Mouse (Mus musculus): Measurements from ENCODE around the gene Eln.

The Eln gene

GRCm38 (mm10) chr5:134743991-134744390 is 3.1 kb downstream of the Eln start:
- no peak for DNase-seq (ENCODE audit: low spot score)

DNA sequence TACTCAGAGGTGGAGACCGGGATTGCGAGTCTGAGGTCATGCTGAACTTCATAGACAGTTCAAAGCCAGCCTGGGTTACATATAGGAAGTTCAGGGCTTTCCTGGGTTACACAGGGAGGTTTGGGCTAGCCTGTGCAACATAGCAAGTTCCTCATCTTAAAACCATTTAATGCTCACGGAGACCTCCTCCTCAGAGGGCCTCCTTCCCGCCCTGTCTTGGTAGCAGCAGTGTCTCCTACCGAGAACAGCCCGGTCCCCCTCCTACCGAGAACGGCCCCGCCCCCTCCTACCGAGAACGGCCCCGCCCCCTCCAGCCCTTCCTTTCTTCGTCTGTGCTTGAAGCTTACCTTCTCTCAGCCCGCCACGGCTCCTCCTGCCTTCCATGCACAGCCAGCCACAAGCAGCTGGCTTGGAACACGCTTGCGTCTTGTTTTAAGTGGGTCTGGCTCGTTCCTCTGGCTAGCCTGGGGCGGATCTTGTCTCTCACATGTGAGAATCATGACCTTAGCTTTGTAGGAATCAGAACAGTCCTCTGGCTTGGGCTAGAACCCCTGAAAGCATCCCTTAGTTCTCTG is 4.8 kb downstream of the Eln start:
- no peak for DNase-seq (ENCODE audit: low spot score)

GRCm38 (mm10) chr5:134740501-134741341 is 6.4 kb downstream of the Eln start:
- no peak for DNase-seq (ENCODE audit: low spot score)

- no peak for DNase-seq (ENCODE audit: low spot score)
These were observed 7.2 kb downstream of the Eln start for GRCm38 (mm10) chr5:134739951-134740350.

DNA sequence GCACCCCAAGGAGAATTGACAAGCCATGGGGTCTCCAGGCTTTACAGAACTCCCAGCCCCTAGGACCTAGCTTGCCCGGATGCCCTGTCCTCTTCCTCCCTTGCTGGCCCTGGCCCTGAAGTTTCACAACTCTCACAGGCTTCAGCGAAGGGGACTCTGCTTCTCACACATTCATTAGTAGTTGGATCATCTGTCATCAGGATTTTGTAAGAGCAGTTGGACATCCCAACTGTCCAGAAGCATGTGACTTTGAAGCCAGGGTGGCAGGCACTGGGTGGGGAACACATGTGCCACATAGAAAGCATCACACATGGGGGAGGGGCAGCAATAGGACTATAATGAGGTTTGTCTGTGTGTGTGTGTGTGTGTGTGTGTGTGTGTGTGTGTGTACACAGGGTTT is 12.2 kb downstream of the Eln start:
- DNase-seq (ENCODE audit: low spot score): no peak

GRCm38 (mm10) chr5:134734072-134734471 is 13.1 kb downstream of the Eln start:
- no peak for DNase-seq (ENCODE audit: low spot score)

- no peak for DNase-seq (ENCODE audit: low spot score)
These were observed 13.9 kb downstream of the Eln start for GRCm38 (mm10) chr5:134733241-134733640.

DNA sequence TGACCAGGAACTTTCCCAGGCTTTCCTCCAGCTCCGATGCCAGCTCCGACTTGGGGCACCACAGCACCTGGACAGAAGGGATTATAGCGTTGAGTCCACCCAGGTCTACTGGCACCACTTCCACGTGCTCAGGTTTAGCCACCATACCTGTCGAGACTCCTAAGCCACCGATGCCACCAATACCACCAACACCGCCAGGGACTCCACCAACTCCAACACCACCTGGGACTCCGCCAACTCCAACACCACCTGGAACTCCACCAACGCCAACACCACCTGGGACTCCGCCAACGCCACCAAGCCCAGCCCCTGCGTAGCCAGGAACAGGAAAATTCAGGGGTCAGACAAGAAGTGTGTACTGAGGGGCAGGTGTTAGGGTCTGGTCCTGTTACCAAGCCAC is 18.0 kb downstream of the Eln start:
- DNase-seq (ENCODE audit: low spot score): no peak

GRCm38 (mm10) chr5:134728535-134728934 is 18.6 kb downstream of the Eln start:
- DNase-seq (ENCODE audit: low spot score): no peak

DNA sequence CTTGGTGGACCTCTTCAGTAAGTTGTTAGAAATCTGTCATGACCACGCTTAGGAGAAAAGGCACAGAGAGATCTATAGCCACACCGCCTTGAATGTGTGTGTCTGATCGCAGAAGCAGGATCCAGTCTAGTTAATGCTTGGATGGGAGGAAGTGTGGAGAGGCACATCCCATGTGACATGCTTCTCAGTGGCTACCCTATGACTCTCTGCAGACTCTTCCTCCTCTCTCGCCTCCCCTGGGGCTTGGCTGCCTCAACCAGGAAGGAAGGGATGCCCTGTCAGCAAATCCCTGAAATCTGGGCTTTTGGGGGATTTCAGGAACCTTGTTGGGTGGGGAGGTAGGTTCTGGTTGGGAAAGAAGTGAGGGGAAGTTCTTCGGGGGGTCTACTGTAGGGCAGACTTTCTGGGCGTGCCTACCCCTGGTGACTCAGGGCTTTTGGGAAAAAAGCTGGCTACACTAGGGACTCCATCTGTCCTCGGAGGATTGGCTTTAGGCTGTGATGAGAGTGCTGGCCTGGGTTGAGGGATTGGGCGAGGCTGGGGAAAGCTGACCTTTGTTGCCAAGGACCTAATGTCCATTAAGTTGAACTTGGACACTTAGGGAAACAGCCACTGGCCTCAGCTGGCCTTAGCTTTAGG is 20.0 kb downstream of the Eln start:
- no peak for DNase-seq (ENCODE audit: low spot score)

- DNase-seq (ENCODE audit: low spot score): no peak
These were observed 21.8 kb downstream of the Eln start for GRCm38 (mm10) chr5:134725299-134725698.

DNA sequence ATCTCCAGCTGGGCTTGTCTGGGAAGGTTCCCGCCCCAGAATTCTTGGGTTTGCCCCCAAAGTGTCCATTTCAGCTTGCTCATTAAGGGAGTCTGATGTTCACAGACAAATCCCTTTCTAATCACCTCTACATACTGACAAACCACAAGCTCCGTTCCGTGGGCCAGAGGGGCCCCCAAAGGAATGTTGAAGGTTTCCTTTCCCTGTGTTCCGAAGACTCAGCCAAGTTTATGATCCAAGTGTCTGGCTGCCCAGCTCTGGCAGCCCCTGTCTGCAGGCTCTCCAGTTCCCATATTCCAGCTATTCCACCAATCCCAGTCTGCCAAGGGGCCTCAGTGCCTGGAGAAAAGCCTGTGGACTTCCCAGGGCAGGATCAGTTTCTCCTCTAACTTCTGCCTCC is 27.1 kb downstream of the Eln start:
- no peak for DNase-seq (ENCODE audit: low spot score)

GRCm38 (mm10) chr5:134711076-134711475 is 36.0 kb downstream of the Eln start:
- no peak for DNase-seq (ENCODE audit: low spot score)

DNA sequence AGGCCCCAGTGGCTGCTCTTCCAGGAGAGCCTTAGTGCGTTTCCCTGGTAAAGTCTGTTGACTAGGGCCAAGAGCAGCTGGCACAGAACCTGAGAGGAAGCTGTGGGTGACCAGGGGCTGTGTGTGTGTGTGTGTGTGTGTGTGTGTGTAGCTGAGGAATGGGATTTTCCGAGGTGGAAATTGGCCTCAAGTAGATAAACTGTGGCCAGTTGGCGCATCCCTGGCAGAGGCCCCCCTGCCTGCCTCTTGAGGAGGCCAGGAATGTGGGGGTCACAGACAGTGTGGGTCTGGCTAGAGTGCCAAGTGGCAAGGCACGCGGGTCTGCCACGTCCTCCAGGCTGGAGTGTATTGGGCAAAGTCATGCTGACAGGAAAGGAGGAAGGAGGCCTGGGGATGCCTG is 37.8 kb downstream of the Eln start:
- no peak for DNase-seq (ENCODE audit: low spot score)

DNA sequence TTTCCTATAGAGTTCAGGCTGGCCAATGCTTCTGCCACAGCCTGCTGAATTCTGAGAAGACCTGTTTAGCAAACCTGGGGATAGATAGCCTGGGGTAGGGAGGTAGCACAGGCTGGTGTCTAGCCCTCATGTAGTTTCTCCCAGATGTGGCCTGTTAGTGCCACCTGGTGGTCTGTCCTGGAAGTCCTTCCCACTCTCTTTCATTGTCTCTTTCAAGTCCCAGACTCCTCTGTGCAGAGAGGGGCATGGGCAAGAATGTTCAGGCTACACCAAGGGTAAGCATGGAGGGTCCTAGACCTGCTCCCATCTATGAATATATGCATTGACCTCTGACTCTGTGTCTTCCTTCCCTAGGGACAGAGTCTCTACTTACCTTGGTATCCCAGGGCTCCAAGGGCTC is 43.0 kb downstream of the Eln start:
- peak; percentile 81 for DNase-seq (ENCODE audit: low spot score)

- no peak for DNase-seq (ENCODE audit: low spot score)
These were observed 51.6 kb downstream of the Eln start for GRCm38 (mm10) chr5:134695539-134695938.

GRCm38 (mm10) chr5:134695082-134695481 is 52.0 kb downstream of the Eln start:
- DNase-seq (ENCODE audit: low spot score): no peak

DNA sequence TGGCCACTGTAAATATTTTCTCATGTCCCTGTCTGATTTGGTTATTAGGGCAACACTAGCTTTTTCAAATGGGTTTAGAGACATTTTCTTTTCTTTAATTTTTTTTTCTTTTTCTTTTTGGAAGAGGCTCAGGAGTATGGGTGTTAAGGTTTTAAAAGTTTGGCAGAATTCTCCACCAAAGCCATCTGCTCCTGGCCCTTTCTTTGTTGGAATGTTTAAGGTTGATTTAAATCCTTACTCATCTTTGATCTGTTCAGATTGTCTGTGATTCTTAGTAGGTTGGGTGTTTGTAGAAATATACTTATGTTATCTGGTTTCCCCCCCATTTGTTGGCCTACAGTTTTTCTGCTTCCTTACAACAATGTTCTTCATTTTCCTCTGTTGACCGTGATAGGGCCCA is 54.4 kb downstream of the Eln start:
- no peak for DNase-seq (ENCODE audit: low spot score)

- peak; percentile 98 for DNase-seq (ENCODE audit: low spot score)
These were observed 58.3 kb downstream of the Eln start for GRCm38 (mm10) chr5:134688718-134689284.

GRCm38 (mm10) chr5:134688086-134688717 is 58.9 kb downstream of the Eln start, which contains the start of gene Limk1:
Limk1 (minus strand) TSS chr5:134688598.
- DNase-seq (ENCODE audit: low spot score): no peak

GRCm38 (mm10) chr5:134687187-134687586 is 59.9 kb downstream of the Eln start:
- DNase-seq (ENCODE audit: low spot score): no peak

DNA sequence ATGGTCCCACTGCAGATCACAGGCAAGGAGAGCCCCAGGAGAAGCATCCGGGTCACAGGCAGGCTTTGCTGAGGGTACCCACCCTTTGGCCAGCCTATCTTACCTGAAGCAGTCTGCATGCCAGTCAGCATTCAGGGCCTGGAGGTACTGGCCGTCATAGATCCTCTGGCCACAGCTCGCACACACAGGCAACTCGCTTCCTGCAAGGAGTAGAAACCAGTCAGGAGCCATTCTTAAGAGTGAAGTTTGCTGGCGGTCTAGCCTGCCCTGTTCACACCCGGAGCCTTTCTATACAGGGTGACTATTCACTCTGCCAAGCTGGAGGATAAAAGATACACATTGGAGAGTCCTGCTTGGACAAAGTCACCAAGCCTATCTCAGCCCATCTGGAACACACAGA is 60.6 kb downstream of the Eln start:
- no peak for DNase-seq (ENCODE audit: low spot score)
